Mouse (Mus musculus) bone marrow macrophage, adult 2 months (primary cell): Measurements from ENCODE around the gene Tyk2.

ENCODE experiments used
- CTCF ChIP-seq: IDR thresholded peaks from 2 replicates; pipeline ENCODE4 v1.5.1; 2012; ENCODE audit warnings: low read depth, mild to moderate bottlenecking, low read length, moderate library complexity
- POLR2A ChIP-seq: IDR thresholded peaks from 2 replicates; pipeline ENCODE4 v1.6.1; 2012; ENCODE audit warnings: mild to moderate bottlenecking, low read depth, low read length, borderline replicate concordance

DNA sequence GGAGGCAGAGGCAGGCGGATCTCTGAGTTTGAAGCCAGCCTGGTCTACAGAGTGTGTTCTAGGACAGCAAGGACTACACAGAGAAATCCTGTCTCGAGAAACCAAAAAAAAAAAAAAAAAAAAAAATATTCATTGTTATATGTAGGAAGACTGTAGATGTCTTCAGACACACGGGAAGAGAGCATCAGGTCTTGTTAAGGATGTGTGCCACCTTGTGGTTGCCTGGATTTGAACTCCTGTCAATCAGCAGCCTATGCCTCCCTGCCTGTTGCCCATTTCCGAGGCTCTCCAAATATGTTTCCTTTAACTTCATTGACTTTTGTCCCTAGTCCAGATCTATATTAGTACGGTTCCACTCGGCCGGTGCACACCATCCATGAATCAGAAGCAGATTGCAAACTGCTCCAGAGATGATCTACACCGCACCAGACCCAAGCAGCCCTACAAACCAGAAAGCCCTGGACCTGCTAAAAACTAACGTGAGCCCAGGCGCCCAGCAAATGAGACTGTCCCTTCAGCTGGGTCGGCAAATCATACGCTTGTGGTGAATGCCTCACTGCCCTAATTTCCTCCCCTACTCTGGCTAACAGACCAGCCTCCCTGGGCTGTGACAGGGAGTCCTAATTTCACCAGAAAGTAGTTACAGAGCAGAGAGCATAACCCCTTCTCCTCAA, 1.2 kb upstream of the Tyk2 start:
- TF ChIP-seq CTCF = no peak
- no peak for TF ChIP-seq POLR2A
